In genomic region chr11:102819783-102820385, GRCm38 (mm10) we compare ENCODE assay signal across 8 mouse cellular contexts. TPM values are rescaled to one million over a fixed set of nuclear protein-coding genes. Genes with fewer than 3 reads are reported as not detected.
DNase-seq lines count a peak whose midpoint lies in the region; ATAC-seq and TF ChIP-seq lines count a peak whose summit lies in the region.

No protein-coding gene starts in this region.

- H3K9me3 ChIP-seq in heart, embryonic 16.5 days (replicated peaks; ENCODE audit: control insufficient read depth, low read length): no peaks in the 10 kb centered on the region
- H3K9me3 ChIP-seq in forebrain, embryonic 15.5 days: no peaks in the 10 kb centered on the region
- no peaks in the 10 kb centered on the region for H3K9me3 ChIP-seq in liver, embryonic 16.5 days (replicated peaks; ENCODE audit: control insufficient read depth, low read length)

- H3K9ac ChIP-seq in heart, embryonic 16.5 days (ENCODE audit: low read length): peak overlapping the region; percentile 99
- H3K9ac ChIP-seq in forebrain, embryonic 15.5 days (replicated peaks): peak overlapping the region; percentile 76; the same call in 1 of the 2 replicates
- H3K9ac ChIP-seq in liver, embryonic 16.5 days (ENCODE audit: low read depth, low read length): no peak overlapping the region

- peak overlapping the region; percentile 76 for H3K4me3 ChIP-seq in heart, embryonic 16.5 days (ENCODE audit: low read length)
- peak overlapping the region; percentile 83 for H3K4me3 ChIP-seq in forebrain, embryonic 15.5 days
- peak overlapping the region; percentile 56; the same call in 1 of the 2 replicates for H3K4me3 ChIP-seq in liver, embryonic 16.5 days (ENCODE audit: low read depth, low read length)

- peak overlapping the region; percentile 73 for H3K4me2 ChIP-seq in heart, embryonic 16.5 days (ENCODE audit: low read depth, low read length)
- H3K4me2 ChIP-seq in forebrain, embryonic 15.5 days (replicated peaks): peak overlapping the region; percentile 93
- no peak overlapping the region for H3K4me2 ChIP-seq in liver, embryonic 16.5 days (ENCODE audit: low read depth, low read length)

- WGBS in heart, embryonic 16.5 days: 12% methylated on average over 14 of the region's 14 CpGs
- WGBS in forebrain, embryonic 15.5 days: 3% methylated on average over 14 of the region's 14 CpGs
- 9% methylated on average over 14 of the region's 14 CpGs for whole genome bisulfite sequencing in liver, embryonic 16.5 days (ENCODE audit: insufficient replicate concordance)

- ATAC-seq in heart, embryonic 16.5 days (replicated peaks; ENCODE audit: extremely low read depth, insufficient read depth, low FRiP score): no peak
- no peak for ATAC-seq in Patski
- no peak for ATAC-seq in forebrain, embryonic 15.5 days (replicated peaks)
- no peak for ATAC-seq in liver, embryonic 16.5 days (ENCODE audit: low read depth)
- no peak for ATAC-seq in cerebellum, adult (ENCODE audit: insufficient number of reproducible peaks, low FRiP score, low TSS enrichment)

- H3K27ac ChIP-seq in heart, embryonic 16.5 days (ENCODE audit: low read length): peak overlapping the region; percentile 98
- peak overlapping the region; percentile 92; the same call in 1 of the 2 replicates for H3K27ac ChIP-seq in forebrain, embryonic 15.5 days (replicated peaks)
- no peak overlapping the region for H3K27ac ChIP-seq in liver, embryonic 16.5 days (ENCODE audit: low read length)

- H3K4me1 ChIP-seq in heart, embryonic 16.5 days (ENCODE audit: control insufficient read depth, insufficient read depth, low read length): peaks cover 17% of the 10 kb centered on the region
- peaks cover 27% of the 10 kb centered on the region for H3K4me1 ChIP-seq in forebrain, embryonic 15.5 days
- H3K4me1 ChIP-seq in liver, embryonic 16.5 days (ENCODE audit: control insufficient read depth, low read depth, low read length): peaks cover 3% of the 10 kb centered on the region; the same call in 1 of the 2 replicates

- POLR2A ChIA-PET in Patski (lab: Charles Lee): interaction anchor here (0.9 kb wide), 1 partner anchor 58 kb away, joined by 3 read pairs; no protein-coding TSS in a partner anchor

- no peaks in the 10 kb centered on the region for H3K36me3 ChIP-seq in heart, embryonic 16.5 days (ENCODE audit: control insufficient read depth, insufficient read depth)
- H3K36me3 ChIP-seq in forebrain, embryonic 15.5 days: no peaks in the 10 kb centered on the region
- no peaks in the 10 kb centered on the region for H3K36me3 ChIP-seq in liver, embryonic 16.5 days (ENCODE audit: control insufficient read depth, insufficient read depth)

- H3K27me3 ChIP-seq in heart, embryonic 16.5 days (ENCODE audit: control insufficient read depth, insufficient read depth, low read length): no peaks in the 10 kb centered on the region
- H3K27me3 ChIP-seq in Patski: no peaks in the 10 kb centered on the region
- peaks cover 6% of the 10 kb centered on the region; the same call in 1 of the 2 replicates for H3K27me3 ChIP-seq in forebrain, embryonic 15.5 days
- H3K27me3 ChIP-seq in liver, embryonic 16.5 days (ENCODE audit: control insufficient read depth, insufficient read depth, low read depth, low read length): peaks cover 62% of the 10 kb centered on the region

- peak; percentile 13 for TF ChIP-seq CTCF in Patski (IDR thresholded peaks at IDR 0.05)

- DNase-seq in heart, adult 9 months (ENCODE audit: low spot score in 2 of 2): no peak
- DNase-seq in Patski (ENCODE audit: low read depth, low spot score): no peak
- DNase-seq in layer of hippocampus, adult 11-12 months (ENCODE audit: low spot score): no peak
- DNase-seq in cerebellum, postnatal 14 days: no peak

- in situ Hi-C loops in Patski (cut with MboI; ENCODE audit: low pct_unique_long_range_greater_than_20kb): loop anchor here (5.0 kb wide), 1 partner anchor 43 kb away; no protein-coding TSS in a partner anchor

- CTCF ChIA-PET in Patski (lab: Charles Lee): interaction anchor here (1.3 kb wide), 1 partner anchor 15 kb away, joined by 3 read pairs; no protein-coding TSS in a partner anchor

RNA-seq across cellular contexts. Expression of gene Gjc1, which starts 0.4 kb away (rescaled TPM):
- 45.5 and 46.3 TPM in 2 replicates for polyA plus RNA-seq in heart, embryonic 16.5 days (2015; fragmentation: Nextera tagmentation; extraction: Ambion mirVana)
- 33.9 TPM for polyA plus RNA-seq in Patski (2021)
- polyA plus RNA-seq in forebrain, embryonic 15.5 days (2015; fragmentation: Nextera tagmentation; extraction: Ambion mirVana): 54.4 and 55.0 TPM in 2 replicates
- 0.91 and 1.4 TPM in 2 replicates for polyA plus RNA-seq in liver, embryonic 16.5 days (2015; fragmentation: Nextera tagmentation; extraction: Ambion mirVana)

RNA-seq across cellular contexts. Expression of gene Higd1b, which starts 15.8 kb away (rescaled TPM):
- polyA plus RNA-seq in heart, embryonic 16.5 days (2015; fragmentation: Nextera tagmentation; extraction: Ambion mirVana): 6.4 and 9.9 TPM in 2 replicates
- polyA plus RNA-seq in Patski (2021): not detected
- 12.8 and 13.0 TPM in 2 replicates for polyA plus RNA-seq in forebrain, embryonic 15.5 days (2015; fragmentation: Nextera tagmentation; extraction: Ambion mirVana)
- polyA plus RNA-seq in liver, embryonic 16.5 days (2015; fragmentation: Nextera tagmentation; extraction: Ambion mirVana): not detected in 2 replicates

RNA-seq across cellular contexts. Expression of gene Adam11, which starts 58.6 kb away (rescaled TPM):
- polyA plus RNA-seq in heart, embryonic 16.5 days (2015; fragmentation: Nextera tagmentation; extraction: Ambion mirVana): 5.2 and 5.3 TPM in 2 replicates
- 5.3 TPM for polyA plus RNA-seq in Patski (2021)
- polyA plus RNA-seq in forebrain, embryonic 15.5 days (2015; fragmentation: Nextera tagmentation; extraction: Ambion mirVana): 22.1 and 25.6 TPM in 2 replicates
- 0.08 and 0.35 TPM in 2 replicates for polyA plus RNA-seq in liver, embryonic 16.5 days (2015; fragmentation: Nextera tagmentation; extraction: Ambion mirVana)

Comparison
In these comparisons a context has a peak if more than half of its experiments do, and no peak if none do; other contexts are left out.
1. RNA of gene Gjc1, which starts 0.4 kb away (polyA plus RNA-seq): 54.4 to 55.0 TPM in forebrain, embryonic 15.5 days, 45.5 to 46.3 TPM in heart, embryonic 16.5 days and 33.9 TPM in Patski (single experiment); 0.91 to 1.4 TPM in liver, embryonic 16.5 days; every median in the first group is over 10 times any median in the second.
2. Peak in every context shown above with its lines, with median percentiles within 50 percentile points of each other: H3K4me3 ChIP-seq.